Mouse (Mus musculus) E14TG2a.4 (cell line): Measurements from ENCODE around the gene Klhl24.

Source experiments
- CTCF ChIP-seq: conservative IDR thresholded peaks from 2 replicates; pipeline ENCODE4 v1.5.1; 2014; ENCODE audit warnings: low read length
- NANOG ChIP-seq: IDR thresholded peaks from 2 replicates; pipeline ENCODE4 v1.6.1; 2014; ENCODE audit warnings: borderline replicate concordance, low read length, mixed read lengths

GRCm38 (mm10) chr16:20076675-20077074 lies 20.7 kb upstream of the Klhl24 start:
- no peak for TF ChIP-seq CTCF
- no peak for TF ChIP-seq NANOG
